Mouse (Mus musculus): ENCODE measurements around the gene Galnt16. TPM values are rescaled to one million over a fixed set of nuclear protein-coding genes. Genes with fewer than 3 reads are reported as not detected.
A peak's percentile ranks its signal among the peaks of the same experiment; 100 is the strongest.

Gene Galnt16
- polyA plus RNA-seq, 1 experiment from 2014 or later, result not detected

GRCm38 (mm10) chr12:80643693-80644505, 125.8 kb downstream of the Galnt16 start, which contains the start of the genes Slc39a9 and Erh:
Slc39a9 (plus strand) TSS chr12:80643883.
Erh (minus strand) TSS chr12:80644341.
- H3K79me2 ChIP-seq (ENCODE audit: inconsistent target), result peaks cover 92% of the 10 kb centered on the region
- H3K27ac ChIP-seq, result peak within 1 kb of the TSS; percentile 87
- WGBS (ENCODE audit: missing documents), result under 1% methylated on average over 50 of the region's 50 CpGs
- H3K36me3 ChIP-seq (ENCODE audit: inconsistent target), result peaks cover 15% of the 10 kb centered on the region
- peak within 1 kb of the TSS; percentile 99 for H3K4me3 ChIP-seq (ENCODE audit: inconsistent target)

- Histone ChIP-seq H3K36me3 (ENCODE audit: inconsistent target) (peaks cover 10% of the 10 kb centered on the region; the same call in 1 of the 2 replicates), H3K27ac (peak overlapping the region; percentile 87)
These were observed 126.4 kb downstream of the Galnt16 start for GRCm38 (mm10) chr12:80644506-80644868.

GRCm38 (mm10) chr12:80646377-80646776, 128.3 kb downstream of the Galnt16 start:
- 89% methylated on average over 3 of the region's 3 CpGs for WGBS (ENCODE audit: missing documents)
- H3K79me2 ChIP-seq (ENCODE audit: inconsistent target), result peaks cover 92% of the 10 kb centered on the region
- no peaks in the 10 kb centered on the region for H3K36me3 ChIP-seq (ENCODE audit: inconsistent target)
- H3K4me3 ChIP-seq (ENCODE audit: inconsistent target), result no peak overlapping the region
- H3K27ac ChIP-seq, result no peak overlapping the region

More at GRCm38 (mm10) chr12:80644506-80644868, 126.4 kb downstream of the Galnt16 start:
- 5% methylated on average over 18 of the region's 18 CpGs for WGBS (ENCODE audit: missing documents)
- Histone ChIP-seq H3K4me3 (ENCODE audit: inconsistent target) (peak overlapping the region; percentile 99), H3K79me2 (ENCODE audit: inconsistent target) (peaks cover 92% of the 10 kb centered on the region)

- WGBS (ENCODE audit: missing documents), result 96% methylated on average over 7 of the region's 7 CpGs
- Histone ChIP-seq H3K79me2 (ENCODE audit: inconsistent target) (peaks cover 96% of the 10 kb centered on the region), H3K27ac (no peak overlapping the region), H3K36me3 (ENCODE audit: inconsistent target) (0 out of 2 replicates have a peak, but pooled peaks cover 3% of the 10 kb centered on the region), H3K4me3 (ENCODE audit: inconsistent target) (no peak overlapping the region)
These were observed 136.0 kb downstream of the Galnt16 start for GRCm38 (mm10) chr12:80653951-80654658.

- H3K4me3 ChIP-seq (ENCODE audit: inconsistent target), result no peak overlapping the region
- WGBS (ENCODE audit: missing documents), result 95% methylated on average over 3 of the region's 3 CpGs
- H3K27ac ChIP-seq, result no peak overlapping the region
- peaks cover 96% of the 10 kb centered on the region for H3K79me2 ChIP-seq (ENCODE audit: inconsistent target)
- H3K36me3 ChIP-seq (ENCODE audit: inconsistent target), result 0 out of 2 replicates have a peak, but pooled peaks cover 3% of the 10 kb centered on the region
These were observed 136.6 kb downstream of the Galnt16 start for GRCm38 (mm10) chr12:80654659-80655025.

- Histone ChIP-seq H3K36me3 (ENCODE audit: inconsistent target) (0 out of 2 replicates have a peak, but pooled peaks cover 15% of the 10 kb centered on the region), H3K27ac (no peak overlapping the region), H3K4me3 (ENCODE audit: inconsistent target) (no peak overlapping the region), H3K79me2 (ENCODE audit: inconsistent target) (peaks cover 83% of the 10 kb centered on the region)
- WGBS (ENCODE audit: missing documents), result 84% methylated on average over 6 of the region's 6 CpGs
These were observed 140.6 kb downstream of the Galnt16 start for GRCm38 (mm10) chr12:80658661-80659060.

- H3K36me3 ChIP-seq (ENCODE audit: inconsistent target), result peaks cover 16% of the 10 kb centered on the region; the same call in 1 of the 2 replicates
- 95% methylated on average over 10 of the region's 10 CpGs for WGBS (ENCODE audit: missing documents)
These were observed 144.2 kb downstream of the Galnt16 start for GRCm38 (mm10) chr12:80662322-80662721.

GRCm38 (mm10) chr12:80663935-80664334, 145.9 kb downstream of the Galnt16 start:
- peaks cover 16% of the 10 kb centered on the region; the same call in 1 of the 2 replicates for H3K36me3 ChIP-seq (ENCODE audit: inconsistent target)
- no peak overlapping the region for H3K4me3 ChIP-seq (ENCODE audit: inconsistent target)
- H3K79me2 ChIP-seq (ENCODE audit: inconsistent target), result peaks cover 32% of the 10 kb centered on the region
- H3K27ac ChIP-seq, result no peak overlapping the region
- WGBS (ENCODE audit: missing documents), result 94% methylated on average over 2 of the region's 2 CpGs

More at GRCm38 (mm10) chr12:80662322-80662721, 144.2 kb downstream of the Galnt16 start:
- no peak overlapping the region for H3K27ac ChIP-seq
- H3K79me2 ChIP-seq (ENCODE audit: inconsistent target), result peaks cover 48% of the 10 kb centered on the region
- H3K4me3 ChIP-seq (ENCODE audit: inconsistent target), result no peak overlapping the region

- no peaks in the 10 kb centered on the region; the same call in 1 of the 2 replicates for H3K79me2 ChIP-seq (ENCODE audit: inconsistent target)
- peaks cover 4% of the 10 kb centered on the region; the same call in 1 of the 2 replicates for H3K36me3 ChIP-seq (ENCODE audit: inconsistent target)
- H3K4me3 ChIP-seq (ENCODE audit: inconsistent target), result no peak overlapping the region
- peak overlapping the region; percentile 38 for H3K27ac ChIP-seq
- WGBS (ENCODE audit: missing documents), result 58% methylated on average over 2 of the region's 2 CpGs
These were observed 150.3 kb downstream of the Galnt16 start for GRCm38 (mm10) chr12:80668391-80668790.

- Histone ChIP-seq H3K27ac (no peak overlapping the region), H3K36me3 (ENCODE audit: inconsistent target) (peaks cover 27% of the 10 kb centered on the region; the same call in 1 of the 2 replicates), H3K79me2 (ENCODE audit: inconsistent target) (no peaks in the 10 kb centered on the region), H3K4me3 (ENCODE audit: inconsistent target) (no peak overlapping the region)
- WGBS (ENCODE audit: missing documents), result 9% methylated on average over 3 of the region's 3 CpGs
These were observed 155.1 kb downstream of the Galnt16 start for GRCm38 (mm10) chr12:80673170-80673569.

Other genes with a start within 250 kb of the Galnt16 start
- gene Dcaf5, start 81.7 kb upstream of the Galnt16 start, polyA plus RNA-seq (2018), result 12.4 to 17.4 TPM (median 12.8 TPM) in 3 replicates
- 6.5 to 8.1 TPM (median 6.5 TPM) in 3 replicates for gene Exd2, start 55.2 kb upstream of the Galnt16 start, polyA plus RNA-seq (2018)
- gene Slc39a9, start 125.6 kb downstream of the Galnt16 start, polyA plus RNA-seq (2018), result 22.6 to 28.6 TPM (median 28.6 TPM) in 3 replicates
- 38.3 to 89.7 TPM (median 63.7 TPM) in 3 replicates for gene Erh, start 126.1 kb downstream of the Galnt16 start, polyA plus RNA-seq (2018)
- gene Plekhd1, start 174.3 kb downstream of the Galnt16 start, polyA plus RNA-seq (2018), result not detected in 3 replicates
- gene Ccdc177, start 242.4 kb downstream of the Galnt16 start, polyA plus RNA-seq (2018), result not detected in 3 replicates

Measured in macrophage (primary cell).